Mouse (Mus musculus) ES-Bruce4 (cell line): ENCODE results near the gene Mmp17. TPM values are rescaled to one million over a fixed set of nuclear protein-coding genes. Genes with fewer than 3 reads are reported as not detected.
"Not testable (repeated sequence)": the region's sequence is repeated elsewhere in the genome, so short reads cannot be mapped to it uniquely, and the experiment has no call there.

ENCODE experiments used
- H3K27ac ChIP-seq: 2 replicates; pipeline ENCODE4 v1.5.1; 2012; ENCODE audit warnings: low read length, inconsistent platforms; ENCODE audit not compliant: insufficient read depth
- H3K27me3 ChIP-seq: 2 replicates; pipeline ENCODE4 v1.6.1; 2012; ENCODE audit warnings: mild to moderate bottlenecking, low read length, inconsistent platforms; ENCODE audit not compliant: control insufficient read depth, poor library complexity, insufficient read depth, severe bottlenecking
- H3K36me3 ChIP-seq: 2 replicates; pipeline ENCODE4 v1.6.1; 2012; ENCODE audit warnings: inconsistent platforms, mild to moderate bottlenecking, low read length, moderate library complexity; ENCODE audit not compliant: control insufficient read depth, poor library complexity, insufficient read depth, severe bottlenecking
- H3K4me1 ChIP-seq: one replicate; pipeline ENCODE4 v1.8.1; 2011; ENCODE audit warnings: low read length; ENCODE audit not compliant: control insufficient read depth, insufficient read depth
- H3K4me3 ChIP-seq: 2 replicates; pipeline ENCODE4 v1.5.1; 2011; ENCODE audit warnings: low read depth, mild to moderate bottlenecking, low read length
- H3K9ac ChIP-seq: 2 replicates; pipeline ENCODE4 v1.6.1; 2012; ENCODE audit warnings: low read depth, mild to moderate bottlenecking, inconsistent platforms; ENCODE audit not compliant: poor library complexity, severe bottlenecking
- H3K9me3 ChIP-seq: replicated peaks from 2 replicates; pipeline ENCODE4 v1.6.1; 2012; ENCODE audit warnings: mild to moderate bottlenecking, low read length, inconsistent platforms; ENCODE audit not compliant: control insufficient read depth, poor library complexity, insufficient read depth, severe bottlenecking
- CTCF ChIP-seq: IDR thresholded peaks from one replicate; pipeline ENCODE4 v1.8.1; 2011; ENCODE audit warnings: low read depth, low read length
- EP300 ChIP-seq: IDR thresholded peaks from 2 replicates; pipeline ENCODE4 v1.6.1; 2011; ENCODE audit warnings: low read depth, low read length; ENCODE audit not compliant: insufficient read depth
- POLR2A ChIP-seq: IDR thresholded peaks from one replicate; pipeline ENCODE4 v1.8.1; 2011; ENCODE audit warnings: low read length; ENCODE audit not compliant: insufficient read depth
- polyA plus RNA-seq: library from polyadenylated mRNA; stranded (reverse); fragments of >200 nt; gene quantifications from 2 replicates; pipeline ENCODE4 v1.2.4, GENCODE M21; 2011; ENCODE audit warnings: low read depth; ENCODE audit not compliant: missing spikeins, insufficient read depth, insufficient read length

Mmp17 gene
- polyA plus RNA-seq, 1 experiment: 5.9 TPM

DNA sequence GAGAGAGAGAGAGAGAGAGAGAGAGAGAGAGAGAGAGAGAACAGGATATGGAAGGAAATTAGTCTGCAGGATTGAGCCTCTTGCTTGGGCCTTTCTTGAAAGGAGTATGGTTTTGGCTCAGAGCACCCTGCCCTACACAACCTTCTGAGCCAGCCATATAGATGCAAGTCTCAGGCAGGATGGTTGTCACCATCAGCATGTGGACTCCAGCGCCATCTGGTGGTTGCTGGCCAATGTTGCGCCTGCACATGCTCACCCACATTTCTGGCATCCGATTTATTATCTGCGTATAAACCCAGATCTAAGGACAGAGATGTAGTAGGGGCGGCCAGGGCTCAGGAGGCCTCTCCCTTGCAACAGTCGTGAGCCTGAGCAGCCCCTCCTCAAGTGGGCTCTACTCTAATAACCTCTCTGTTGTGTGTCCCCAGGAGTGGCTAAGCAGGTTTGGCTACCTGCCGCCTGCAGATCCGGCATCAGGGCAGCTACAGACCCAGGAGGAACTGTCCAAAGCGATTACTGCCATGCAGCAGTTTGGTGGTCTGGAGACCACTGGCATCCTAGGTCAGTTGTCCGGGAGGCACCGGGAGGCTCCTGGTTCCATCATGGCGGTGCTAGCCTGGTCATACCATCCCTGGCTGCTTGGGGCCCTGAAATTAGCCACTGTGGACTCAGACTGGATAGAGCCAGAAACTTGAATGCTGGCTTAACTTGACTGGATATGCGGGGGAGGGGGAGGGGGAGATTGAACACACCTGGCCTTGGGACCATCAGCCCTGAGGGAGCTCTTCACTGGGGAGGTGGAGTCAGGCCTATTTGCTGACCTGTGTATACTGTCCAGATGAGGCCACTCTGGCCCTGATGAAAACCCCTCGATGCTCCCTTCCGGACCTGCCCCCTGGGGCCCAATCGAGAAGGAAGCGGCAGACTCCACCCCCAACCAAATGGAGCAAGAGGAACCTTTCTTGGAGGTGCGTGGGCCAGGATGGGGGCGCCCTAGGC lies 10.4 kb downstream of the Mmp17 start:
- no peak overlapping the region for H3K27ac ChIP-seq
- no peaks in the 10 kb centered on the region for H3K27me3 ChIP-seq
- no peak for TF ChIP-seq POLR2A
- TF ChIP-seq CTCF: peak; percentile 99
- TF ChIP-seq EP300: no peak
- peaks cover 2% of the 10 kb centered on the region for H3K4me1 ChIP-seq
- H3K36me3 ChIP-seq: no peaks in the 10 kb centered on the region
- H3K9ac ChIP-seq: no peak overlapping the region
- no peaks in the 10 kb centered on the region for H3K9me3 ChIP-seq
- peak overlapping the region; percentile 24; the same call in 1 of the 2 replicates for H3K4me3 ChIP-seq

- Histone ChIP-seq H3K27ac (no peak overlapping the region), H3K4me1 (no peaks in the 10 kb centered on the region), H3K9ac (no peak overlapping the region), H3K9me3 (no peaks in the 10 kb centered on the region), H3K27me3 (no peaks in the 10 kb centered on the region), H3K36me3 (no peaks in the 10 kb centered on the region), H3K4me3 (peak overlapping the region; percentile 71)
- no peak for TF ChIP-seq POLR2A
- no peak for TF ChIP-seq EP300
- TF ChIP-seq CTCF: peak; percentile 59
These were observed 18.1 kb downstream of the Mmp17 start for GRCm38 (mm10) chr5:129602071-129602487.

GRCm38 (mm10) chr5:129607476-129607875 lies 23.5 kb downstream of the Mmp17 start:
- H3K4me3 ChIP-seq: no peak overlapping the region

GRCm38 (mm10) chr5:129611060-129611459 lies 27.1 kb downstream of the Mmp17 start:
- Histone ChIP-seq H3K4me1 (no peaks in the 10 kb centered on the region), H3K9me3 (no peaks in the 10 kb centered on the region), H3K36me3 (no peaks in the 10 kb centered on the region), H3K4me3 (no peak overlapping the region), H3K9ac (no peak overlapping the region), H3K27ac (no peak overlapping the region), H3K27me3 (no peaks in the 10 kb centered on the region)
- TF ChIP-seq POLR2A: no peak
- TF ChIP-seq EP300: no peak
- peak; percentile 86 for TF ChIP-seq CTCF

More at GRCm38 (mm10) chr5:129607476-129607875, 23.5 kb downstream of the Mmp17 start:
- TF ChIP-seq POLR2A: no peak
- TF ChIP-seq CTCF: no peak
- TF ChIP-seq EP300: no peak
- Histone ChIP-seq H3K9ac (no peak overlapping the region), H3K36me3 (no peaks in the 10 kb centered on the region), H3K9me3 (no peaks in the 10 kb centered on the region), H3K27ac (no peak overlapping the region), H3K27me3 (no peaks in the 10 kb centered on the region), H3K4me1 (no peaks in the 10 kb centered on the region)

DNA sequence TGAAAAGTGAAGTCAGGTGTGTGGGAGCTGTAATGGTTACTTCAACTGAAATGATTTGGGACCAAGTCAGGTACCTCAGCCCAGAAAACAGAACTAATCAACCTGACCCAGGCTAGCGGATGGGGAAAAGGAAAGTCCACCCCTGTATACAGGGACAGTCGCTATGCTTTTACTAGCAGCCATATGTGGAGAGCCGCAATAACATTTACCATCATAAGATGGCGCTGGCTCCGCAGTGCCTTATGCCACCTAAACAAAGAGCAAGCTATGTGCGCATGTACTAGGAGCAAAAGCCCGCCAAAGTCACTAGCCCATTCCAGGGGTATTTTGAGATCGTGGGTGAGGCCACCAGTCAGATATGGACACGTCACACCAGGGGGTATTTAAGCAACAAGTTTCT lies 36.6 kb downstream of the Mmp17 start:
- not testable (repeated sequence) for H3K9me3 ChIP-seq, H3K9ac ChIP-seq, H3K4me3 ChIP-seq, H3K27ac ChIP-seq, H3K36me3 ChIP-seq, H3K4me1 ChIP-seq, H3K27me3 ChIP-seq

DNA sequence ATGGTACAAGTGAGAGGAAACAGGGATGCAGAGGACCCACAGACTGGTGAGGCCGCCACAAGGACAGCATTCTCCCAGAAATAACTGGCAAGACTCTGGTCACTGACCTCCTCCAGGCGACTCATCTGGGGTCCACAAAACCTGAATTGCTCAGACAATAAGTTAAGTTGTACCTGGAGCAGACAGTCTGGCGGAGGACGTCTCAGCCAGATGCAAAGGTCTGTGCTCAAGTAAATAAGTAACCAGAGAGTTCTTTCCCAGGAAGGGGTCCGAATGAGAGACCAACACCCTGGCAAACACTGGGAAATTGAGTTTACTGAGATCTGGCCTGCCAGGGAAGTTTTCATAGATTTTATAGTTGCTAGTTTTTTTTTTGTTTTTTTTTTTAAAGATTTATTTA lies 37.4 kb downstream of the Mmp17 start:
- no peaks in the 10 kb centered on the region for H3K27me3 ChIP-seq
- 0 out of 2 replicates have a peak overlapping the region, but pooled peaks have one; percentile 5 for H3K9ac ChIP-seq
- H3K36me3 ChIP-seq: no peaks in the 10 kb centered on the region
- H3K4me3 ChIP-seq: no peak overlapping the region
- no peaks in the 10 kb centered on the region for H3K4me1 ChIP-seq
- TF ChIP-seq EP300 (no peak), POLR2A (no peak), CTCF (no peak)
- 0 out of 2 replicates have a peak, but pooled peaks cover 5% of the 10 kb centered on the region for H3K9me3 ChIP-seq
- no peak overlapping the region for H3K27ac ChIP-seq
